Mouse (Mus musculus) ES-Bruce4 (cell line): ENCODE data around the gene Olfr747.
"Not testable (repeated sequence)": the region's sequence is repeated elsewhere in the genome, so short reads cannot be mapped to it uniquely, and the experiment has no call there.

ENCODE experiments used
- CTCF ChIP-seq: IDR thresholded peaks from one replicate; pipeline ENCODE4 v1.8.1; 2011; ENCODE audit warnings: low read depth, low read length
- POLR2A ChIP-seq: IDR thresholded peaks from one replicate; pipeline ENCODE4 v1.8.1; 2011; ENCODE audit warnings: low read length; ENCODE audit not compliant: insufficient read depth

- not testable (repeated sequence) for TF ChIP-seq POLR2A, CTCF
Measured at GRCm38 (mm10) chr14:50722371-50722770, 29.4 kb upstream of the Olfr747 start.
